Mouse (Mus musculus) heart, adult 10 weeks (tissue): ENCODE data around the gene Nudt9. TPM values are rescaled to one million over a fixed set of nuclear protein-coding genes. Genes with fewer than 3 reads are reported as not detected.

ENCODE experiments used
- polyA plus RNA-seq: library from polyadenylated mRNA; stranded (reverse); fragments of 350-450 nt; fragmentation: Illumina TruSeq; extraction: RNeasy Lipid Tissue Mini Kit (QIAGEN cat#74804); gene quantifications from one replicate; pipeline ENCODE4 v1.2.3, GENCODE M21; 2014; ENCODE audit warnings: low read depth, low replicate concordance

Gene Nudt9
- polyA plus RNA-seq = 58.4 TPM

DNA sequence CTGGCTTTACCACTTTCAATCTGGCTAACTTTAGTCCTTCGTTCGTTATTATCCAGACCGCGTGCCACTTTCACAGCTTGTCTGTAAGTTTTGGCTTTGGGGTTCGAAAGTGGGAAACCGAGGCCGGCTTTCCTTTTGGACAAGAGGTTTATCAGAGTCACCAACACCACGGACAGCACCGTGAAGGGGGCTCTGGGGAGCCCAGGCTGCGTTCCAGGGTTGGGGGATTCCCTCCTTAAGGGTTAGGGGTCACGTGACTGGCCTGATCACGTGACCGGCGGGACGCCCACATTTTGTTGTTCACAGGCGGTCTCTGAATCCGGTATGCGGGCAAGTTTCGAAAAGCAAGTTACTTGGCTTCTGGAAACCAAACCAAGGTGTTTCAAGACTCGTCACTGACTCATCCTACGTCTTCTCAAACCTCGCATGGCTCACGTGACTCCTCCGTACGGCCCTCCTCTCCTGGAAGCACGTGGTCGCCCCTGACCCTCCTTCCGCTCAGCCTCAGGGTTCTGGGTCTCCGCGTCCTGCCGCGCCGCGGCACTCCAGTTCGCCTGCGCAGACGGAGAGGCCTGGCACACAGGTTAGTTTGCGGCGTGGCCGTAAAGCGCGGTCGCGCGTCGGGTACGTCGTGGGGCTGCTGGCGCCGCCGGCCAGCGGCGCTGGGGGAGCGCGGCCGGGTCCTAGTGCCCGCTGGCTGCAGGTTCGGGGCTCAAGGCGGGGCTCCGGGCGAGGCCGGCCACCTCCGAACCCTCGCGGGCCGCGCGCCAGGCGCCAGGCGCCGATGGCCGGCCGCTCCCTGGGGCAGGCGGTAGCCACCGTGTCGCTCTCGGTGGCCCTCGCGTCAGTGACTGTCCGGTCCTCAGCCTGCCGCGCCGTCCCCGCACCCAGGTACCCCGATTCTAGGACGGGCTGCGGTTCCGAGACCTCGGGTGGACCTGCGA lies at the start of gene Nudt9:
Gene Nudt9 (plus strand): TSS at position 51 of the 944 bp plus-strand sequence.

DNA sequence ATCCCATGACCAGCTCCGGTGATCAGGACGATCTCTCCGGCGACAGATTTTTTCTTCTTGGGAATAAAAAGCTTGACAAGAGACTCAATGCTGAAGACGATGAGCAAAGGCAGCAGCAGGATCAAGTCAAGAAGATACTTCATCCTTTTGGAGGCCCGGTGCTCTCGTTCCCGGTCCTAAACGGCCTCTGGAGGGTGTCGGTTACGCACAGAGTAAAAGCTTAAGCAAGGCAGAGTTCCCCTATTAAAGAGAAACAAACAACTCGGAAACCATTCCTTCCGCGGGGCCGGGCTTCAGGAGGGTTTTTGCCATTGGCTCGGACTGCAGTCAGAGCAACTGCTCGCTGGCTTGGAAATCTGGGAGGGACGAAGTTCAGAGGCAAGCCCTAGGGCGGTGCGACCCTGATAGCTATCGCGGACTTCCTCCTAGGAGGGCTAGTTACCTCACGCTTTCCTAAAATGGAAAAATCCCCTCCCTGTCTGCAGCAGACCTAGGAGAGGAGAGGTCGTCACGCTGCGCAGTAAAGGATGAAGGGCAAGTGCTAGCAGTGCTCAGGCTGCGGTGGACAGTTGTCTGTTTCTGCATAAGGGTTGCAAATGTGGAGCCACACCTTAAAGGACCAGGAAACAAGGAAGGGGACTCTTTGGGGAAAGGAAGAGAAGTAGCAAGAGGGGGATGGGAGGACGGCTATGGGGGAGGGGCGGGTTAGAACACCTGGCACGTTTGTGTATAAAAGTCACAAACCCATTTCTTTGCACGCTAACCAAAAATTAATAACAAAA lies 24.3 kb upstream of the Nudt9 start, which contains the start of gene Hsd17b11:
Gene Hsd17b11 (minus strand): TSS at position 323 of the 782 bp plus-strand sequence.

GRCm38 (mm10) chr5:104077508-104077907 lies 31.4 kb downstream of the Nudt9 start, which contains the start of gene Gm17660:
Gm17660 (minus strand) TSS chr5:104077608.

DNA sequence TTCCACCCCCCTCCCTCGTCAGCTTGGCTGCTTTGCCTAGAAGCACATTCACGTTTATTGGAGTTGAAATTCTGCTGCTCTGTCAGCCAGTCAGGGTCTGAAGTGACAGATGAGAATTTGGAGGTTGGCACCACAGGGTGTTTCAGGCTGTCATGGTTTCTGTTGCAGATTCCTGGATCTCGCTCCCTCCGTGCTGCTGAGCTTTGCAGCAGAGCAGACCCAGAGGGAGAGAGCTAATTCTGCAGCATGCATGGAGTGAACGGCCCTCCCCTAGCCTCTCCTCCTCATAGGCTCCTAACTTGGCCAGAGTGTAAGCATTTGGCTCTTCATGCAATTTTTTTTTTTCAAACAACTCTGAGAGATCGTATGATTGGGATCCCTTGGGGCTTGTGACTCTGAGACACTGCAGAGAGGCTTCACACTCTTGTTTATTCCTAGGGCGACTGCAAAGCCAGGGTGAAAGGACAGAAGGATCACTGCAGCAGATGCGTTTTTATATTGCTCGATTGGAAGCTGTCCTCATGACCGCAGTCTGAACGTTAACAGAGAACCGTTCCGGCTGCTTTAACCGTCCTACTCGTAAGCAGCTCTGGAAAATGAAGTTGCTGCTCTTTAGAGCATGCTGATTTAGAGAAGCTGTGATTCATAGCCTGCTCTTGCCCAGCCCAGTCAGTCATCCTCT lies 67.5 kb downstream of the Nudt9 start, which contains the start of gene Sparcl1:
Gene Sparcl1 (minus strand): TSS at position 243 of the 682 bp plus-strand sequence.

Other genes starting within 250 kb of the Nudt9 start
- 10.7 TPM for gene Klhl8, start 135.0 kb upstream of the Nudt9 start, polyA plus RNA-seq
- not detected for gene Hsd17b13, start 68.9 kb upstream of the Nudt9 start, polyA plus RNA-seq
- gene Hsd17b11, start 24.4 kb upstream of the Nudt9 start, polyA plus RNA-seq = 30.7 TPM
- not detected for gene Gm17660, start 31.3 kb downstream of the Nudt9 start, polyA plus RNA-seq
- 234 TPM for gene Sparcl1, start 67.4 kb downstream of the Nudt9 start, polyA plus RNA-seq
- not detected for gene Dspp, start 124.4 kb downstream of the Nudt9 start, polyA plus RNA-seq
- gene Dmp1, start 156.3 kb downstream of the Nudt9 start, polyA plus RNA-seq = not detected